Mouse (Mus musculus) hindbrain, embryonic 15.5 days (tissue): ENCODE measurements at regions not wholly inside any gene's neighbourhood (a gene's known extent, or its start where the extent isn't known, plus 50 kb on each side); places are given as distances from the start of the nearest gene placed in this dataset.

Experiments
- ATAC-seq: fragments of 200-750 bp; cut with Nextera tagmentation; 2 replicates; pipeline ENCODE4 v1.8.0; 2017; ENCODE audit warnings: low read depth, moderate number of reproducible peaks, moderate TSS enrichment; ENCODE audit not compliant: low FRiP score
- H3K27ac ChIP-seq: fragments of 300-500 bp; sonication (generic); replicated peaks from 2 replicates; pipeline ENCODE4 v1.5.1; 2015; ENCODE audit warnings: mild to moderate bottlenecking, inconsistent platforms
- H3K27me3 ChIP-seq: fragments of 300-500 bp; sonication (generic); 2 replicates; pipeline ENCODE4 v1.6.1; 2015; ENCODE audit warnings: control low read depth, inconsistent platforms
- H3K36me3 ChIP-seq: fragments of 300-500 bp; sonication (generic); 2 replicates; pipeline ENCODE4 v1.6.1; 2015; ENCODE audit warnings: control low read depth, inconsistent platforms
- H3K4me1 ChIP-seq: fragments of 300-500 bp; sonication (generic); replicated peaks from 2 replicates; pipeline ENCODE4 v1.6.1; 2015; ENCODE audit warnings: control low read depth, inconsistent platforms
- H3K4me2 ChIP-seq: fragments of 300-500 bp; sonication (generic); 2 replicates; pipeline ENCODE4 v1.6.1; 2015; ENCODE audit warnings: moderate library complexity, mild to moderate bottlenecking, inconsistent platforms
- H3K4me3 ChIP-seq: fragments of 300-500 bp; sonication (generic); 2 replicates; pipeline ENCODE4 v1.5.1; 2015; ENCODE audit warnings: mild to moderate bottlenecking, inconsistent platforms
- H3K9ac ChIP-seq: fragments of 300-500 bp; sonication (generic); 2 replicates; pipeline ENCODE4 v1.6.1; 2015; ENCODE audit warnings: inconsistent platforms
- H3K9me3 ChIP-seq: fragments of 300-500 bp; sonication (generic); 2 replicates; pipeline ENCODE4 v1.6.1; 2016; ENCODE audit warnings: control low read depth, inconsistent platforms
- WGBS: fragments of 180-500 bp; shearing (Covaris S2); methylation state at CpG from one replicate; pipeline ENCODE4 v1.1.7; 2015; 5-methylcytosine and 5-hydroxymethylcytosine counted together

DNA sequence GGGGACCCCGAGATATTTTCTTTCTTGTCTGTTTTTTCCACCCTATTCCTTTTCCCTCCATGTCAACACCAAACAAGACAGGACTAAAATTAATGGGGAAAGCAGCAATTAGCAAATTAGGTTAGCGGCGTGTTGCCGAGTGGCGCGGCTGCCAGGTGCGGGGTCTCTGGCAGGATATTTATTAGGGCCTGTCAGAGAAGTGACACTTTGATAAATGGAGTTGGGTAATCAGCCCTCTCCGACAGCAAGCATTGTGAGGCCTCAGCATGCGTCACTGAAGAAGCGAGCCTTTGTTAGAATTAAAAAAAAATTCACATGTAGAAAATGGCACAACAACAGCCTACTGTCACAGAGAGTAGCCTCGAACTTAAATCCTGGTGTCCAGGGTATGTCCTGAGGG is 162.3 kb downstream of the Dhx35 start:
- Histone ChIP-seq H3K36me3 (no peaks in the 10 kb centered on the region), H3K27me3 (no peaks in the 10 kb centered on the region), H3K9me3 (no peaks in the 10 kb centered on the region), H3K27ac (no peak overlapping the region), H3K4me3 (no peak overlapping the region), H3K4me1 (peaks cover 4% of the 10 kb centered on the region; the same call in 1 of the 2 replicates), H3K4me2 (no peak overlapping the region), H3K9ac (no peak overlapping the region)
- WGBS, result 40% methylated on average over 11 of the region's 11 CpGs
- ATAC-seq, result no peak; the same call in 1 of the 2 replicates

DNA sequence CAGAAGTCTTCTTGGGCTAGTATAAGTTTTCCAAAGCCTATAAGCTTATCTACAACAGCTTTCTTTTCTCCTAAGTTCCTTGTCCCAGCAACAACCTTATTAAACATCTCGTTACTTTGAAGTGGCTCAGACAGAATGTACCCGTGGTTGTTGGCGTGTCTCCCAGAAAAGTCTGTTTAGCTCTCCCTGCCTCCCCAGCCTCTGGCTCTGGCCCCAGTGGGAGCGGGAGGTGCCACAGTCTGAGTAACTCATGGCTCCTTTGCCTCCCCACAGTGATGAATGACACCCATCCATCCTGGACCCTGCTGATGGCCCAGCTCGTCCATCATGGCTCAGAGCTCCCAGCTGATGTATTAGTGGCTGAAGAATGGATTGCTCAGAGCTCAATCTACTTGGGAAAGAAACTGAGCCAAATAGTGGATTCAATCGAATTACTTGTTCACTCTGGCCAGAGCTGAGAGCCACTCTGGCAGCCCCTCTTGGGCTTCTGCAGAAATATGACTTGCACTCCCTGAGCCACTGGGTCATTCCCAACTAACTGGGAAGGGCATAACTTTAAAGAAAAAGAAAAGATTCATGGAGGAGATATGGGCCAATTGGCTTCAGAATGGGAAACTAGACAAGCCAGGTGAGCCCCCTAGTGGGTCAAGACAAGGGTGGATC is 170.5 kb downstream of the Dhx35 start:
- ATAC-seq, result peak; percentile 68; the same call in 1 of the 2 replicates

DNA sequence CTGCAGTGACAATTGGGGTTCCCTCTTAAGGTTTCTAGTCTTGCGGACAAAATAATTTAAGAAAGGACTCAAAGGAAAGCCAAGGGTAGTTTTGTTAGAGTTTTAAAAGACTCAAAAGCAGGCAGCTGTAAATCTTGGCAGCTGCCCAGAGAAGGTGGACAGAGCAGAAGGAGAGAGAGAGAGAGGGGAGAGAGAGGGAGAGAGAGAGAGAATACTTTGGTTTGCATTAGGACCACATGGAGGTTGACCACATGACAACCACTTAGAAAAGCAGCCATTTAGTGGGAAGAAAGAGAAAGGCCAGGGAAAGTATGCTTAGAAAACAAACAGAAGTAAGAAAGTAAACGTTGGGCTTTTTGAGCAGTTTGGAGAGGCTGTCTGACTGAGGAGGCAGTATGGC is 177.6 kb downstream of the Dhx35 start:
- no peak overlapping the region for H3K4me3 ChIP-seq
- WGBS, result 44% methylated on average over 2 of the region's 2 CpGs
- no peaks in the 10 kb centered on the region for H3K4me1 ChIP-seq

More for the DNA sequence above, 170.5 kb downstream of the Dhx35 start:
- Histone ChIP-seq H3K27me3 (no peaks in the 10 kb centered on the region), H3K9me3 (no peaks in the 10 kb centered on the region), H3K36me3 (no peaks in the 10 kb centered on the region), H3K27ac (0 out of 2 replicates have a peak overlapping the region, but pooled peaks have one; percentile 13), H3K9ac (no peak overlapping the region), H3K4me2 (no peak overlapping the region), H3K4me3 (no peak overlapping the region), H3K4me1 (no peaks in the 10 kb centered on the region)
- 46% methylated on average over 6 of the region's 6 CpGs for WGBS

DNA sequence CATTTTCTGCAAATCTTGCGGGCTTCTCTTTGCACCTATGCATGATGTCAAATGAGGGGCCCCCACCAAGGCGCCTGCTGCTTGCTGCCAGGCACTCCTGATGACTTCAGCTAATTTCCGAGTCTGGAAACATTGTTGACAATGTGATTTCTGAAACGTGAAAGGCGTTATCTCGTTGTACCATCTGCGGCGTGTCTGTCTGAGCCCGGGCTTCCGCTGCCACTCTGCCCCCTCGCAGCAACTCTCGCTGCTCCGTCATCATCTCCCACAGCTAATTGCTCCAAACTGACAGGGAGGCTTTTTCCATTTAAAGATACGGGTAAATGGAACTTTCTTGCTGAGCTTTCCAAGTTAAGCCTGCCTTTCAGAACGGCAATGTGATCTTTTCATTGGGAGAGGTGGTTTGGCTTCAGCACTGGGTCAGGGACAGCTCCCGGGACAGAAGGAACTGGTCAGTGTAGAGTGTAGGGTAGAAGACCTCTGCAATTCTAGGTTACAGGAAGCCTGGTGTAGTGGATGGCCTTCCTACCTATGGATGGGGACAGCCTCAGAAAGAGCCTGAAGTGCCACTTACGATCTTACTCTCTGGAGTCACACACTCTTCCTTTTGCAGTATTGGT is 191.0 kb downstream of the Dhx35 start:
- no peak overlapping the region for H3K9ac ChIP-seq
- no peak overlapping the region for H3K27ac ChIP-seq
- no peaks in the 10 kb centered on the region for H3K4me1 ChIP-seq
- 0 out of 2 replicates have a peak, but pooled peaks cover 3% of the 10 kb centered on the region for H3K27me3 ChIP-seq
- no peak overlapping the region for H3K4me3 ChIP-seq
- H3K4me2 ChIP-seq, result no peak overlapping the region
- 56% methylated on average over 17 of the region's 17 CpGs for WGBS
- H3K36me3 ChIP-seq, result no peaks in the 10 kb centered on the region
- ATAC-seq, result no peak
- no peaks in the 10 kb centered on the region for H3K9me3 ChIP-seq

More for the DNA sequence above, 177.6 kb downstream of the Dhx35 start:
- Histone ChIP-seq H3K4me2 (no peak overlapping the region), H3K36me3 (no peaks in the 10 kb centered on the region), H3K27me3 (no peaks in the 10 kb centered on the region), H3K9ac (no peak overlapping the region), H3K9me3 (no peaks in the 10 kb centered on the region), H3K27ac (no peak overlapping the region)
- ATAC-seq, result no peak

DNA sequence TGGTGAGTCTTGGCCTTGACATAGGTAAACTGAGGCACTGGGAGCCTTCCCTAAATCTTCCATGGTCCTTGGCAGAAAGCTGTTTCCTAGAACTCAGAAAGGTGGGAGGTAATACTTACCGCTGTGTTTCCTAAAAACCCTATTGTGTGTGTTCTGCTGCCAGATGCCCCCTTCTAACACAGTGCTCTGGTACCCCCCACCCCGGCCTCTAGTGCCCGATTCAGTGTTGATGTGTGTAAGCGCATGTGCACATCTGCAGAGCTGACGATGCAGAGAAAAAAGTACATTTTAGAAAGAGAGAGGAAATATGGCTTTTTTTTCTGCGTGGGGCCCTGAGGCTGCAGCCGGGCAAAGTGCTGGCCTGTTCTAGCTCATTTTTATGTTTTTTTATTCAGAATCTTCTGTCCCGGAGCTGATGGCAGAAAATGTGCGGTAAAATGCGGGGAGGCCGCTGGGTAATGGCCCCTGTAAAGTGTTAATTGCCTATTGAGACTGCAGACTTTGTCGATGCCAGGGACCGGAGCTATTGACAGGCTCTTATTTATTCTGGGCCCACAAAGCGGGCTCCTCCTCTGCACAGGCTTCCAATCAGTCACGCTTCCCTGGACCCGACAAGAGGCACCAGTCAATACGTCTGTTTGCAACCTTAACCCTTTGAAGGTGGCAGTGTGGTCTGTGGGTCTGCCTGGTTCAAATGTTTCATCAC is 208.0 kb downstream of the Dhx35 start:
- peak; percentile 48 for ATAC-seq
- Histone ChIP-seq H3K4me1 (peaks cover 10% of the 10 kb centered on the region), H3K36me3 (no peaks in the 10 kb centered on the region), H3K4me3 (peak overlapping the region; percentile 2; the same call in 1 of the 2 replicates), H3K27me3 (no peaks in the 10 kb centered on the region; the same call in none of the 2 replicates), H3K27ac (no peak overlapping the region), H3K4me2 (peak overlapping the region; percentile 48), H3K9ac (peak overlapping the region; percentile 9; the same call in 1 of the 2 replicates), H3K9me3 (no peaks in the 10 kb centered on the region)
- WGBS, result 8% methylated on average over 17 of the region's 17 CpGs

DNA sequence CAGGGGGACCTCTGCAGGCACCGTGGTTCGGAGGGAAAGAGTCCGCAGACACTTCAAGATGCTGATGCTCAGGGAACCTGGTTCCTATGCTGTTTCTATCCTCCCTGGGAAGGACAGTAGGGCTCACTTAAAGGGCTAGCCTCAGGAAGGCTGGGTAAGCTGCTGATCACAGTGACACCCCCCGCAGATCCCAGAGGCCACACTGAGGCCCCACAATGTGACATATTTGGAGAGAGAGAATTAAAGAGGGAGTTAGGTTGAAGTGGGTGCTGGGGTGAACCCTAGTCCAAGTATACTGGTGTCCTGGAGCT is 208.5 kb downstream of the Dhx35 start:
- H3K27me3 ChIP-seq, result no peaks in the 10 kb centered on the region; the same call in none of the 2 replicates
- H3K4me3 ChIP-seq, result no peak overlapping the region
- no peak overlapping the region for H3K27ac ChIP-seq
- 27% methylated on average over 4 of the region's 4 CpGs for WGBS
- H3K9me3 ChIP-seq, result no peaks in the 10 kb centered on the region
- peaks cover 10% of the 10 kb centered on the region for H3K4me1 ChIP-seq
- no peaks in the 10 kb centered on the region for H3K36me3 ChIP-seq
- H3K9ac ChIP-seq, result no peak overlapping the region
- no peak for ATAC-seq
- H3K4me2 ChIP-seq, result peak overlapping the region; percentile 48

DNA sequence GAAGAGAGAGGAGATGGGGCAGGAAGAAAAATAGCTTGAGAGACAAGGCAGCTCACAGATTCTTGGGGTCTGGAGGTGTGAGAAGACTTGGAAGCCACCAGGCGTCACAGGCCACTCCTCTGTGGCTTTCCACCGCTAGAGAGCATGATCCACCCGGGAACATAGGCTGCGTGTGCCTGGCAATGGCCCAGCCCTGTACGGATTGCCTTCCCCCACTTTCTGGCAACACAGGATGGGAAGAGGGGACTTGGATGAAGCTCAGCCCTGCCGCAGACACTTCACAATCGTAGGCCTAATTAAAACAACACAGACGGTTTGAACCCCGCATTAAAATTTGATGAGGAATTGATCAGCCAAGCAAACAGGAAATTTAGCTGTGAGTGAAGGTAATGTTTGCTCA is 209.8 kb downstream of the Dhx35 start:
- whole genome bisulfite sequencing, result 43% methylated on average over 9 of the region's 9 CpGs

DNA sequence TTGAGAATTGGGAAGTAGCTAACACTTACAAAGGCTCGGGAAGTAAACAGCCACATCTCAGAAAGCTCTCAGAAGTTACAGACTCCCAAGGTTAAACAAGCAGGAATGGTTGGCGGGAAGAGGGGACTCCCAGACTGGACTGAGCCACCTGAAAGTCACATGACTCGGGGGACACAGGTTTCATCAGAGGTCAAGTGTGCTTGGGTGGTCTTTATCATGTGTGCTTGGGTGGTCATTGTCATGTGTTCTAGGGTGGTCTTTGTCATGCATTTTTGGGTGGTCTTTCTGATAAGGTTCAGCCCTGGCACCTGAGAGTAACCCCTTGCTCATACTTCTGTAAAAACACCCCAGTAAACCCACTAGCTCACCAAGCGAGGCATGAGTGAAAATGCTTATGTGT is 218.1 kb downstream of the Dhx35 start:
- no peaks in the 10 kb centered on the region for H3K27me3 ChIP-seq
- H3K36me3 ChIP-seq, result no peaks in the 10 kb centered on the region
- H3K4me2 ChIP-seq, result no peak overlapping the region
- no peak overlapping the region for H3K9ac ChIP-seq
- H3K4me3 ChIP-seq, result no peak overlapping the region
- 86% methylated on average over 4 of the region's 4 CpGs for WGBS
- no peaks in the 10 kb centered on the region for H3K4me1 ChIP-seq
- ATAC-seq, result no peak
- H3K9me3 ChIP-seq, result no peaks in the 10 kb centered on the region
- no peak overlapping the region for H3K27ac ChIP-seq

More for the DNA sequence above, 209.8 kb downstream of the Dhx35 start:
- H3K9ac ChIP-seq, result no peak overlapping the region
- H3K9me3 ChIP-seq, result no peaks in the 10 kb centered on the region
- no peak overlapping the region for H3K4me3 ChIP-seq
- no peaks in the 10 kb centered on the region for H3K36me3 ChIP-seq
- ATAC-seq, result no peak
- H3K27me3 ChIP-seq, result no peaks in the 10 kb centered on the region; the same call in none of the 2 replicates
- H3K4me1 ChIP-seq, result peaks cover 10% of the 10 kb centered on the region
- H3K4me2 ChIP-seq, result no peak overlapping the region
- no peak overlapping the region for H3K27ac ChIP-seq

DNA sequence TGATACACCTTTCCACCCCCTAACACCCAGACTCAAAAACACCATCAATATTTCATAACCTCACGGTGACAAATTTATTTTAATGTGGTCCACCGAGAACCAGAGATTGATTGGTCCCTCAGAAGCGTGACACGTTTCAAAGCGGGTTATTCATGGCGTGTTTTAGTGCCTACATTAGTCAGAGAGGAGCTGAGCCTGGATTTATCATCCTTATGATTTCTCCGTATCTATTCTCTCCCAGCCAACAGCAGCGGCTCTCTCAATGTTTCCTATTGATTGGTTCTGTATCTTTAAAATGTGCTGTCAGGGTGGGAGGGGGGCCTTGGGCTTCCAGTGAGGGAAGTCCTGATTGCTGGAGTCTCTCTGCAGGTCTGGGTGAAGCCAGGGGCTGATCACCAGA is 219.9 kb downstream of the Dhx35 start:
- no peaks in the 10 kb centered on the region for H3K36me3 ChIP-seq
- H3K4me1 ChIP-seq, result no peaks in the 10 kb centered on the region
- H3K9me3 ChIP-seq, result no peaks in the 10 kb centered on the region
- no peak overlapping the region for H3K9ac ChIP-seq
- H3K4me2 ChIP-seq, result no peak overlapping the region; the same call in 1 of the 2 replicates
- ATAC-seq, result 0 out of 2 replicates have a peak, but pooled peaks have one; percentile 30
- no peak overlapping the region for H3K4me3 ChIP-seq
- H3K27ac ChIP-seq, result no peak overlapping the region
- 50% methylated on average over 8 of the region's 8 CpGs for WGBS
- H3K27me3 ChIP-seq, result no peaks in the 10 kb centered on the region

DNA sequence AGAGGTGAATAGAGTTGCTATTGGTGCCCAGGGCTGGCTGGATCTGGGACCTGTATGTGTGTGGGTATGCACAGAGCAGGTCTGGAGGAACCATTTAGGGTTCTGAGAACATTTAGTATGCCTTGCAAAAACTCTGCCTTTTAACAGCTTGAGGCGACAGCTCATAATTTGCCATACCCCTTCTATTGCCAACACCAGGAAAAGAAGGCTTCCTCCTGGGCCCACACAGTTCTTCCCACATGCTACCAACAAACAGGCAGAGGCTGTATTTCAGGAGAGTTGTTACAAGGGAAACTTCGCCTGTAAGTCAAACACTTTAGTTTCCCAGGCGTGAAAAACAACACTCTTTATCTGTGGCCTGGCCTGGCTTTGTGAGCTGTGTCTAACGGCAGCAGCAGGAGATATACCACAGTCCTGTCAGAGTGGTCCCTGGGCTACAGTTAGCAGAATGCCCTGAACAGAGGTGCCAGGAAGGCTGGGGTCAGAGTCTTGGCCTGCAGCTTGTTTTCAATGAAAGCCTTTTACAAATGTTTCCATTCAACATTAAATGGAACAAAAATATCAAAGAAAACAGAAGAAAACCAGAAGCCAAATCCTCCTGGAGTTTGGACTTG is 225.4 kb downstream of the Dhx35 start:
- Histone ChIP-seq H3K4me3 (no peak overlapping the region), H3K4me2 (no peak overlapping the region), H3K9ac (no peak overlapping the region), H3K27ac (no peak overlapping the region), H3K36me3 (no peaks in the 10 kb centered on the region), H3K9me3 (no peaks in the 10 kb centered on the region), H3K27me3 (no peaks in the 10 kb centered on the region), H3K4me1 (no peaks in the 10 kb centered on the region)
- no peak for ATAC-seq
- WGBS, result 56% methylated on average over 4 of the region's 4 CpGs

DNA sequence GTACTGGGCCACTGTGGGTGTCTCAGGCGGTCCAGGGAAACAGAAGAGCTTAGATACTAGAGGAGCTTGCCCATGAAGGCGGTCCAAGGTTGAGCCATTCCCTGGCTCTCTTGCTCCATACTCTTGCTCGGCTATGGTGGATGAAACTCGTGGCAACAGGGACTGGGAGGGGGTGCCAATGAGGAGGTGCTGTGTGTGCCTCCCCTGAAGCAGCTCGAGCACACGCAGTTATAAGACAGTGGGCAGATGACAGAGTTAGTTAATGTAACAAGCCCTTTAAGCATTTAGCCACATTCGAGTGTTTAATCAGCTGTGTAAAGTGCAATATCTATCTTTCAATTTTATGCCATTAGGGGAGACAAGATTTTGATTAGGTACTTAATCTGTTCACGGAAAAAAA is 237.5 kb downstream of the Dhx35 start:
- no peak overlapping the region for H3K27ac ChIP-seq
- H3K9me3 ChIP-seq, result no peaks in the 10 kb centered on the region
- no peak overlapping the region for H3K4me2 ChIP-seq
- no peak overlapping the region for H3K9ac ChIP-seq
- no peak overlapping the region for H3K4me3 ChIP-seq
- H3K4me1 ChIP-seq, result peaks cover 4% of the 10 kb centered on the region
- H3K36me3 ChIP-seq, result no peaks in the 10 kb centered on the region
- no peak for ATAC-seq
- 54% methylated on average over 8 of the region's 8 CpGs for WGBS
- no peaks in the 10 kb centered on the region for H3K27me3 ChIP-seq

DNA sequence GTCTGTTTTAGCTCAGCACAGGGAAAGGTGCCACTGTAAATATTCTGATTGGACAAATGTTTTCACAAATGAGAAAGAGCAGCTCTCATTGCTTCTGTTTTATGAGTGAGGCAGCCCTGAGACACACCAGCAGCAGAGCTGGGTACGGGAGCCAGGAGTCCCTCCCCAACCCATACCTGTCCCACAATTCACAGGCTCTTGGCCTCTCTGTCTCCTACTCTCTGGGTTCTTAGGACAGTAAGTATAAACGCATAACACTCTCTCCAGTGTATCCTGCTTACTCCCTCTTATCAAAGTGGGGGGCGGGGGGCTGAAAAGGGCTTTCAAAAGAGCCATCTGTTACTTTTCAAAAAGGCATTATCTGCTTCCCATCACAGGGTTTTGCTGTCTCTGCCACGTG is 245.3 kb downstream of the Dhx35 start:
- no peak overlapping the region for H3K4me3 ChIP-seq
- no peaks in the 10 kb centered on the region for H3K36me3 ChIP-seq
- no peak overlapping the region for H3K9ac ChIP-seq
- no peak for ATAC-seq
- no peaks in the 10 kb centered on the region for H3K4me1 ChIP-seq
- WGBS, result 56% methylated on average over 4 of the region's 4 CpGs
- H3K4me2 ChIP-seq, result no peak overlapping the region
- no peak overlapping the region for H3K27ac ChIP-seq
- H3K27me3 ChIP-seq, result no peaks in the 10 kb centered on the region
- no peaks in the 10 kb centered on the region for H3K9me3 ChIP-seq
